Mouse (Mus musculus): ENCODE measurements around the gene Cbr4.

DNA sequence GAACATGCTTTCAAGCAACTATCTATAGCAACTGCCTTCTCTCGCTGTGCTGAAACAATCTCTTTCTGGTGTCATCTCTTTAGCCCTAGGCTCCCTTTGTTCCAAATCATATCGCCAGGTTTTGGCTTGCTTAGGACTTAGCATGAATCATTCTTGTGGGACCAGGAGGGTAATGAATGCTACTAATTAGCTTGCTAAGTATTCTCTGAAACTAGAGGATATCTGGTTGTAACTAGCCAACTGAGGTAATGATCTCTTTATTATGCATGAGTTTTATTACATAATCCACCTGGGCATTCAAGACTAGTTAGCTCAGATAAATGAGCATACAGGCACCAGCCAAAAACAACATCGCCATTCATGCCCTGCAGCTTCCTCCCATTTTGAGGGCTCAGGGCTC lies 44.5 kb upstream of the Cbr4 start:
- TF ChIP-seq CTCF (IDR thresholded peaks at IDR 0.05; ENCODE audit: low read depth, low read length) (no peak), POLR2A (IDR thresholded peaks at IDR 0.05; ENCODE audit: borderline replicate concordance, low read depth, low read length) (no peak)
